Mouse (Mus musculus) right cerebral cortex, adult 18-20 months (tissue): Measurements from ENCODE around the gene 2010111I01Rik.

Experiments
- DNase-seq: peaks from one replicate; pipeline ENCODE4 v3.0.0; 2022; ENCODE audit warnings: mixed read lengths

The 2010111I01Rik gene

DNA sequence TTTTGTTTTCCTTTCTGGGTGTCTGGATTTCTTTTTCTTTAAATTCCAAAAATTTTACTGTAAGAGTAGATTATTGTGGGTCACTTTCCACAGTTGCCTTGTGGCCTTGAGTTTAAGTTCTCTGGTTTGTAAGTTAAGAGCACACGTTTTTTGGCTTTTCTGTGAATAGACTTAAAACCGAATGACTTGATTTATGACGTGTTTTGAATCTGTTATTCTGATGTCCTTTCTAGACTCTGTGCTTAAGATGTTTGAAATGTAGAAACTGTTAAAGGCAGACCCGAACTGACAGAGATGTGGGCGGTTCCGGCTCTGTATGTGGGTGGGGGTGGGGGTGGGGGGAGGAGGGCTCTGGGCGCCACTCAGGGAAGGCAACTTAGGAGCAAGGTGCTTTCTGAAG, 282.3 kb downstream of the 2010111I01Rik start:
- DNase-seq = no peak

DNA sequence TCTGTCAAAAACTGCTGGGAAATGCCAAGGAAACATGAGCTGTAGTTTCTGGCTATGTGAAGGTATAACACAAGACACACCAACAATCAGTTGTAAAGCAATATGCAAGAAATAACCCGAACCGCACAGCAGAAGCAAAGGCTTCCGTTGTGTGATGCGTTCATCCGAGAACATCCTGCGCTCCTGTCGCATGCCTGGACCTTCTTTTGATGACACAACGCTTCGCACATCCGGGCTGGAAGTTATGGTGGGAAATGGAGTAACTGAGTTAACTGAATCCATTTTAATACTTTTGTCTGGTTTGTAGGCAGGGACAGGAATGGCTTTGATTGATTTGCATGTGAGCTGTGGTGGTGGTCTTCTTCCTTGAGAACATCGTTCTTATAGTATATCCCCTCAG, 282.9 kb downstream of the 2010111I01Rik start:
- no peak for DNase-seq

DNA sequence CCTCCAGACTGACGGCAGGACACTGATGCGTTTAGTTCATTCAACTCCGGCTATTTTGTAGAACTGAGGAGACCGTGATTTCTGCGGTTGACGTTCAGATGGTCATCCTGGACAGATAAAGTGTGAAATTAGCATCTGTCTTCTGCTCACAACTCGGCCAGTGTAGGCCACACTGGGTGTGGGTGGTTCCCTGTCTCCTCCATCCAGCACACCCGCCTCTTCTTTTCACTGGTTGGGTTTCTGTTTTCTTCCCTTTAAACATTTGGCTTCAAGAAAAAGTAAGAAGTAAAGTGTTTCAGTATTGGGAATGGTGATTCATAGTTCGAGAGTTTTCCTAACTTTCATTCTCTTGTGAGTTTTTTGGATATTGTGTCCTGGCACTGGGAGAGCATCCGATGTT, 283.6 kb downstream of the 2010111I01Rik start:
- DNase-seq = peak; percentile 72

DNA sequence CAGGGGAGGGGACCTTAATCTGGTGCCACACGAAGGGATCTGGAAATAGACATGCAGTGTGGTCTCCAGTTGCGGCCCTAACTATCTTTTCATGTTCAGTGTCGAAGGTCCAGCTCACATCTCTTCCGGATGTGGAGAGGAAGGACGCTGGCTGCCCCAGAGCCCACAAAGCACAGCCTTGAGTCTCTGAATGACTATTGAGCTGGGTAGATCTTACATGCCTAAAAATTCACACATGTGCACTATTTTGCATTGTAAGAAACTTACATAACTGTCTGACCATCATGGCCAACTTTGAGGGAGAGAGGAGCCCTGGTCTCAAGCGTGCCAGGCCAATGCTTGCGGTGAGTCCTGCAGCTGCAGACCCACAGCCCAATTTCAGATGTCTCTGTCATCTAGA, 284.5 kb downstream of the 2010111I01Rik start:
- DNase-seq = no peak

DNA sequence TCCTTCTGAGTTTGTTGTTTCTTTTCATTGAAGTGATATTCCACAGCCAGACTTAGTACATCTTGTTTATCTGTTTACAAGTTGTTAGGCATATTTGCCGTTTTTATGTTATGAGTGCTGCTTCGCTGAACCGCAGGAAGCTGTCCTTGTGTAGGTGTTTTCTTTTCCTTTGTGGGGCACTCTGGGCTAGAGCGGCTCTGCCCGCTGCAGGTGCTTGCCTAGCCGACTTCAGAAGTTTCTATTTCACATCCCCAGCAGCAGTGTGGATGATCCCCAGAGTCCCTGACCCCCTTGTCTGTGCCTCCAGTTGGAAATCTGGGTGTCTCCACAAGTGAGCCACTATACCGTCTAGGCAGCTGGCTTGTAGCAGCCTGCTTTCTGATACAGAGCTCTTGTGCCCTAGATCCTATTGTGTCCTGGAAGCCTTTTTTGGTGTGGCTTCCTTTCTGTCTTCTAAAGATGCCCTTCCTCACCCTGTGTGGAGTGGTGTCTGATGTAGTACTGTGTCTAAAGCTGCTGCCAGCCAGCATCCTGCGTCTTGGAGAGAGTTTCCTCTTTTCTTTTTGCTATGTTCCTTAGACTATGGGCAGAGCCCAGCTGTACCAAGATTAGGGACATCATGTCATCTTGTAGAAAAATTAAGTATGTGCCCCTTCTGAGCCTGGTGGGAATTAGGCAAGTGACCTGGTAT, 285.2 kb downstream of the 2010111I01Rik start:
- DNase-seq = no peak

DNA sequence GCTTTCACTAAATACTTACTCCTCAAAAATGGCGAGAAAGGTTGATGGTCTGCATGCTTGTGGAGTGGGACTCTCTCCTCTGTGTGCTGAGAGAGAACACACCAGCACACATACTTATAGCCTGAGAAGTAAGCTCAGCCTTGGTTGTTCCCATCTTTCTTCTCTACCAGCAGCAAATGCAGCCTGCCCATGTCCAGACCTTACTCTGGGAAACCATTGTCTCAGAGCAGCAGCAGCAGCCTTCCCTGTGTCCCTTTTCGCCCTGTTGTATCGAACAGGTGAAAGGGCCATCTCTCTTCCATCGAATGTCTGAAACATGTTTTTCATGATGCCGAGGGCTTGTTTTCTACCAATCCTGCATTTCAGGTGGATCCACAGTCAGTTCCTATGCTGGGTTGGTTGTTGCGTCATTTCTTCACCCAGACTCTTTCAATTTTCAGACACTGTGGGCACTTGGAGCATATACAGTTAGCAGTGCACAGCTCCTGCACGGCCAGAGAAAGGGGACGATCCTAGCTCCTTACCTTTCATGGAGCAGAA, 285.8 kb downstream of the 2010111I01Rik start:
- DNase-seq = no peak

DNA sequence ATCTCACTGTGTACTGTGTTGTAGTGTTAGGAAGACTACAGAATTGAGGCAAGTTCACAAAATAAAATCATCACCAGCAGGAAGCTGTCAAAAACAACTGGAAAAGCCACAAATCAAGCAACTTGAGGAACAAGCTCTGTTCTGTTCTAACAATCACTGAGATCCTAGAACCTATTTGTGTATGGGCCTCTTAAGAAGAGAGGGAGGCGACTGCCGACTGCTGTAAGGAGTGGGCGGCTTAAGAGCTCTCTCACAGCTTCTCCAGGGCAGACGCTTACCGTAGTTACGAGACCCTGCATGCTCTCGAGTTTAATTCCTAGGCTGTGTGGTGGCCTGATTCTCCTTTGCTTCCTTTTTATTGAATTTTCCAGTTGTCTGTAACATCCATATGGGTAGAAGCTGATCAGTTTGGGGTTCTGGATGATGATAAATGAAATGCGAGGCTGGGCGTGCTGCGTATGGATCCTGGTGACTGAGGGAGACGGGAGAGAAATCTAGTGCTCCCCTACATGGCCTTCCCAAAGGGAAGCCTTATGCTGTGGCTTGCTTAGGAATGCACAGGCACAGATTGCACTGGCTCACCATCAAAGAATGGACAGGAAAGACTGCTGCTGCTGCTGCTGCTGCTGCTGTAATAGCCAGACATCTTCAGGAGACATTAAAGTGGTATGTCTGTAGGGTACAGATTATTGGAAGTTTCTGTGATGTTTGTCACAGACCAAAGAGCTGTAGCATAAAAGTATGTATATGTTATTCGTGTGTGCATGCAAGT, 286.6 kb downstream of the 2010111I01Rik start:
- DNase-seq = no peak

DNA sequence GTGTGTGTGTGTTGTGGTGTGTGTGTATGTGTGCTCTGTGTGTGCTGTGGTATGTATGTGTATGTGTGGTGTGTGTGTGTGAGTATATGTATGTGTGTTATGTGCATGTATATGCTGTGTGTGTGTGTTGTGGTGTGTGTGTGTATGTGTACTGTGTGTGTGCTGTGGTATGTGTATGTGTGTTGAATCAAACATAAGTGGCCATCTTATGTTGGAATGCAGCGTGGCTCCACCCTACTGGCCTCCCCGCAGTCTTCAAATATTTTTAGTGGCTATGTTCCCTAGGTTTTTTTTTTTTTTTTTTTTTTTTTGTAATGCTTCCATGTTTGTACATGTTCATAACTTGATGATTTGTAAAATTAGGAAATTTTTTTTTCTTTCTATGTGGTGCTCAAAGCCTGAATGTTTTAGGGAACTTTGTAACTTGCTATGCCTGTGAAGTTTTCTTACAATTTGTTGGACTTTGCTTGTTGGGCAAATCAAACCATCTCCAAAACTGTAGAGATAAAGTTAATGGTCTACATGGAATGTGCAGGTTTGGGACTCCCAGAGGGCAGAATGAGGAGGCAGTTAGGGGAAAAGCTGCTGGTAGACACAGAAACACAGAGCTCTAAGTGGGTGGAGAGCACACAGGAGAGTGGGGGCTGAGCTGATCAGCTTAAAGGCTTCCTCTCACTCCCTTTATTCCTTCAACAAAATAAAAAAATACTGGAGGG, 287.8 kb downstream of the 2010111I01Rik start:
- DNase-seq = no peak

DNA sequence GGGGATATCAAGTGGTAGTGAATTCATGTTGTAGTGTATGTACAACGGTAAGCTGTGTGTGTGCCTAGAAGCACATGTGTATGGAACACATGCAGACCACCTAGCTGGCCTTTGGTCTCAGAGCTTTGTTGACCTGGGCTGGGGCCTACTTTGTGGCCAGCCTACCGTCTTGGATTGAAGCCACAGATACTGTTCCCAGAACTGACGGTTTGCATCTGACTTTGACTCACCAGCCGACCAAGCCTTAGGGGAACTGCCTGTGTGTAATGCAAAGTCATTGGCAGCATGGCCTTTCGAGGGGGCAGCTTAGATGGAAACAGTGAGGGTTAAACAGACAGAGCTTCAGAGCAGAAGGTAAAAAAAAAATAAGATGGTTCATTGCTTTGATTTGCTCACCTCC, 288.5 kb downstream of the 2010111I01Rik start:
- no peak for DNase-seq

DNA sequence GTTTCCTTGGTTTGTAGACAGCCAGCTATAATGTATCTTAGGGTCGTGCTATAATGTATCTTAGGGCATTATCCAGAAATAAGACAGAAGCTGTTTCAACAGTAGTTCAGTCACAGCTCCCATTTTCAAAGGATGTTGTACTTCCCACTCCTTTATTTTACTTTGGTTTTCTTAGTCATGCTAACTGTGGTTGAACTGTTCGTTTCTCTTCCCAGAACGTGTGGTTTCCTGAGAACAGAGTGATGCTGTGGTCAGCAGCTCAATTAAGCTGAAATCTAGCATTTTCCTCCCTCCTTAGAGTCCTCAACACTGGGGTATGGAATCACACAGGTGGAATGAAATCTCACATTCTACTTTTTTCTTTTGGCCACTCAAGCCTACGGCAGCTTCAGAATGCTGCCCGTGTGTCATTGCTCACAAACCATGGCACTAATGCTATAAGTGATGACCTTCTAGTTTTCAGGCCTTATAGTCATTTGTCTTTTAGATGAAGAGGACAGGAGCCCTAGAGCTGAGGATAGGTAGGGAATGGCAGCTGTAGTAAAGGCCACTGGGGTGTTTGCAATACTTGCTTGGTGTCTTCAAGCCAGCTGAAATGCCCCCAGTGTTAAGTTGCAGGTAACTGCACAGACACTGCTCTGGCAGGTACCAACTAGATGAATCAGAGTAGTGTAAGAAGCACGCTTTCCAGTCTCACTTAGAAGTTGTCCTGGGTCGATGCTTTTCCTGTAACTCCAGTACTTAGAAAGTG, 289.4 kb downstream of the 2010111I01Rik start:
- DNase-seq = no peak

DNA sequence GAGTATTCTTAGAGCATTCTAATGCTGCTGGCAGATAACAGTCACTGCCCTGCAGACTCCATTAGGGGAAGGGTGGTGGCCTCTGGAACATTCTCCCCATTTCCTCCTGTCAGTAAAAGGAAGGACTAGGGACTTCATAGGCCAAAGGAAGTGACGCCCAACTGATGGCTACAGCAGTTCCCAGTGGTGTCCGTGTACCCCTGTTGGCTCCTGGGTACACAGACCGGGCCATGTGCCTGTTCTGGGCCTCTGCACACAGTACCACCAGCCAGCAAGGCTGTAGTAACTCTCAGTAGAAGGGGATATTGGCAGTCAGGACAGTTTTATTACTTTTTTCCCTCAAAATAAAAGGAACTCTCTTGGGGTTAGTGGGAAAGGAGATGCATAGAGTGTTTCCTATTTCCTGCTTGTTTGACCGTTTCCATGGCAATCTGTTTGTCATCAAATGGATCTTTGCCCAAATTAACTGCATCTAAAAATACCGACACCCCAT, 290.9 kb downstream of the 2010111I01Rik start:
- no peak for DNase-seq

DNA sequence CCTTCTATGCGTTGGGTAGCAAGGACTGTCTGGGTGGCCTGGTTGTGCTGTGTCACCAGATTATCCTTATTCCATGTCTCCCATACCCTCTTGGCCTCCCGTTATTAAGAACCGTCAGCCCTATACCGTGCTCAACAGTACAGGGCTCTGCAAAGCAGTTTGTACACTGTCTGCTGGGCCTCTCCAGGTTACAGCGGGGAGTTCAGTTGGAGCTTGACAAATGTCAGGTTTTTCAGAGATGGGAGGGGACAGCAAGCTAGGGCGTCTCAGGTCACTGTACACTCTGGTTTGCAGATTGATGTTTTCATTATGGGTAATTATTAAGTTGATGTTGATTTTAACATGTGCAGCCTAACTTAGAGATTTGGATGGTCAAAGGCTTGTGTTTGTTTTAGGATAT, 291.5 kb downstream of the 2010111I01Rik start:
- DNase-seq = no peak

DNA sequence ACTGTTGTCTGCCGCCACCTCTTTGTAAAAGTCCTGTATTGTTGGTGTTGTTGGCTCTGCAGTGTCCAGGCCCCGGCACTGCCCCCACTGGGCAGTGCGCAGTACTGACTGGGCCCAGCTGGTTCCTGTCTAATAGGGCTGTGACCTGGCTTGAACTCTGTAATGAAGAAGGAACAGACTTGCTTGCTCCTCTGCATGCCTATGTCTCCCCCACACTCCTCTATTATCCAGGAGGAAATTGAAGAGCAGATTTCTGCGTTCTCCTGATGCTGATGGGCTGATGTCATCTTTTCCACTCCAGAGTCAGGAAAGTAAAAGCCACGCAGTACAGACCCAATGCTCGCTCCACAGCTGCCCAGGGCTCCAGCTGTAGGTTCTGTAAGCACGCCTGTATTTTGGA, 292.1 kb downstream of the 2010111I01Rik start:
- no peak for DNase-seq

DNA sequence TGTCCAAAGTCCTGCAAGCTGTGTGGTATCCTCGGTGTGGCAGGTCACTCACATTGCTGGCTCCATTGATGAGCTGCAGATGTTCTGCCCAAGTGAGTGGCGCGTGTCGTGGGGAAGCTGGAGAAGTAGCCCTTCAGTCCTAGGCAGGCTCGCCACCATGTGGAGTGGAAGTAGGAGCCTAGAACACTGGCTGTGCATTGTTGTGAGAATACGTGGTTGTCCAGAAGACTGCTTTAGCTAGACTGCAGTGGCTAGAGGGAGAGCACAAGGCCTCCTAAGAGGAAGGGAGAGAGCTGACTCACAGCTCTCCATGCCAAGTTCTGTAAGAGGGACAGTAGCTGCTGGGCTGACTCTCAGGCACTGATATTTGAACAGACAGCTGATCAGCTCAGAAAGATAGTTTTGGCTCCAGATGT, 293.5 kb downstream of the 2010111I01Rik start:
- DNase-seq = no peak

DNA sequence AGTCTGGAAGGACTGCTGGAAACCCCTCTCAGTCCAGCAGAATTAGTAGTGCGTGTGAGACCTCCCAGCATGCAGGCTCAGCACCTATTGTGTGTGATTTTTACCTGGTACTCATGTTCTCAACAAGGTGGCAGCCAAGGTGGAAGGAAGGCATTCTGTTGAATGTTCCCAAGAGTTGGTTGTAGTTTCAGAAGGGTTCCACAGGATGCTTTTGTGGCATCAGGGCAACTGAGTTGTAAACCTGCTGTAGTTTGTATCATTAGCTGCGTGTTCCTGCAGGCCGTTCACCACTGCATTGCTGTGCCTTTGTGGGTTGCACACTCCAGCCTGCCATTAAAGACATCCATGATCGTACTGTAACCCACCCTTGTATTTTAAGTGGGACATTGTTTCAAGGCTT, 294.0 kb downstream of the 2010111I01Rik start:
- DNase-seq = no peak

DNA sequence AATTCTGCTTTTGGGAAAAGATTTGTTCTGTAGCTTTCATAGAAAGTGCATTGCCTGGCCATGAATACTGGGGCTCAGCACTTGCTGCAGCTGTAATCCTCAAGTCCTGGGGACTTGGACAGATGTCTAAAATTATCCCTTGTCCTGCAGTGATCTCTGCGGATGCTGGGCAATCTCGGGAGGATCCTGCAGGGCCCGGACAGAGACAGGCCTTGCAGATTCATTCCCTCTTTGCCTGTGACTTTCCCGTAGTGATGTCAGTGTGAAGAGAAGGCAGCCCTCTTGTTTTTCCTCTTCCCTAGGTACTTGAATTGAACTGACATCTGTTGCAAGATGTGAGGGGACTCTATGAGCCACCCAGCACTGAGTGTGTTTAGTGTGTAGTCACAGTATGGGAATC, 295.4 kb downstream of the 2010111I01Rik start:
- DNase-seq = no peak

DNA sequence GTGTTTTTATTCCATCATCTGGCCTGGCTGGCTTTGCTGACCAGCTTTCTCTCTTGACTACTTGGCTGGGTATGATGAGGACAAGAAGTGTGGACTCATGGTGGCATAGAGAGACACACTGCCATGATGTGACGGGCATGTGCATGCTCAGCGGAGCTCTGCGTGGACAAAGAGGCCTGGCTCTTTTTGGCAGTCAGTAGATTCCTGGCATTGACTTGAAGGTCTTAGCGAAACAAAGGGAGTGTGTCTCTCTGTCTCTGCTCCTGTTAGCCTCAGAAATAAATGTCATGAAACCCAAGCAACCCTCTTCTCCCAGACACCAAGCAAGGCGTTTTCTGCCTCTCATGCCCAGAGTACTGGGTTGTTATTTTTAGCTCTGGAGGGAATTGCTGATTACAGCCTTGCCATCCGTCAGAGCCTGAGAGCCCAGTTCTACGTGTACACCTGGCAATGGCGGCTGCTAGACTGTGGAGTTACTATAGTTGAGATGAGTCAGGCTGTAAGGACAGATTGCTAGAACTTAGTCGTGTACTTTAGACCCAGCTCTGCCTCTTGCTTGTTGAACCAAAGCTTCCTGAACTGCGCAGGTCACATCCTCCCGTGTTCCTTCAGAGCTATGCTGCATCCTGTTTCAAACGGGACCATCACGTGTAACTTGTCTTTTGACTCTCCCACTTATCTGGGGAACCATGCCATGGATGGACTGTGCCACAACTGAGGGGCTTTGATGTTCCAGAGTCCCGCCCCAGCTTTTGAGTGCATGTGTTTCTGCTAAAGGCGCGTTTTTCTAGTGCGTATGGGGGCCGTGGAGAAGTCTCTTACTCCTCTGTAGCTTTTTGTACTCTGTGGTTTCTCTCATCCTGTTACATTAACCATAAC, 296.3 kb downstream of the 2010111I01Rik start:
- DNase-seq = no peak

DNA sequence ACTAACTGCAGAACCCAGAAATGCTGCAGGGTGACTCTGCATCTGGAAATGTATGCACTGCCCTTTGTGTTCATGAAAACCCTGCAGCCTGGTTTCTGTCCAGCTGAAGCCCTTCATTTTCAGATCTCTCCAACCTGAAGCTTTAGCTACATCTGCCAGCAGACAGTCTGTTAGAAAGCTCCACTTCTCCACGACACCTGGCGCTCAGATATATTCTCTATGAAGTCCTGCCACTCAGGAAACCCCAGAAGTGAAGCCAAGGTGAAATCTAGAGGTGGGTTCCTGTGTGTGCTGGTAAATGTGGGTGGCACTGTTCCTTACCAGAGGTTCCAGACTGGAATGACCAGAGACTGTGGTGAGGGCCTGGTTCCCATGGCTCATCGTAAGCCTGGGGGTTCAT, 297.0 kb downstream of the 2010111I01Rik start:
- DNase-seq = no peak

DNA sequence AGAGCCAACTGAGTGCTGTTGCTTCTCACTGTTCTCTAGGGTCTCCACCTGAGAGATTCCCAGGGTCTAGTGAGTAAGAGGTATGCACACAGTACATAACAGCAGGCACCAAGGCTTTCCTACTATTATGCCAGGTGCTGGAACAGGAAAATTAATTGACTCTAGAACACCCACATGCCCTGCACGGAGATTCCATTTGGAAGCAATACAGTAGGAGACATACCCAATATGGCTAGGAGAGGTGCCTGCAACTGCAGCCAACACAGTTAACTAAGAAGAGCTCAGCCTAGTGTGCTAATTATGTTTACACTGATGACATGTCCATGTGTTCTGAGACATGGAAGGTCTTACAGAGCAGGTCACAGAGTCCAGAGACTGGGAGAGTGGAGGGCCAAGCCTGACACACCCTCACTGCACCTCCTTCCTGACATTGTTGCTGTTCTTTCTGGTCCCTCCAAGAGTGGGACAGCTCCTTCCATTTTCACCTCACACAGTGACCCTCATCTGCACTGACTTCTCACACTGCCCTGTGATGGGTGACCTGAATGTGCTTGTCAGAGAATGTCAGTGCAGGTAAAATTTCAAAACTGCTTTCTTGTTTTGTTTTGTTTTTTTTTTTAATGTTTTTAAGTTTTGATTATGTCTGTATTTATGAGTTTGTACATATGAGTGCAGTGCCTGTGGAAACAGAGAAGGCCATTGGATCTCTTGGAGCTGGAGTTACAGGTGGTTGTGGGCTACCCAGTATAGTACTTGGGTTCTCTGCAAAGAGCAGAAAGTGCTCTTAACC, 297.7 kb downstream of the 2010111I01Rik start:
- DNase-seq = no peak

DNA sequence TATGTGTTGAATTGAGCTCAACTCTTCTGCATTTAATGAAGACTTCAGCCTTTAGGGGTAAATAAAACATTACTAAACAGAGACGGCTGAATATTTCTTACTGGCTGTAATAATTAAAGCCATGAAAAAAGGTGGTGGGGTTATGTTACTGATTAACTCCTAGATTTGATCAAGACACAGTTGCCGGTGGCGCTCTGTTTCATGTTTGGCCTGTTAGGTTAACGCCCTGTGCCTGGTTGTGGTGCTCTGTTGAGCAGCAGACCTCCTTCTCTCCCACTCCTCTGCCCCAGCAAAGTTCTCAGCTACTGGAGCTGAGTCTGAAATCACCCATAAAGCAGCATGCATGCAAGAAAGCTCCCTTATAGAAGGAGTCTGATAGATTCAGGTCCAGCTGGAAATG, 303.7 kb downstream of the 2010111I01Rik start:
- no peak for DNase-seq

DNA sequence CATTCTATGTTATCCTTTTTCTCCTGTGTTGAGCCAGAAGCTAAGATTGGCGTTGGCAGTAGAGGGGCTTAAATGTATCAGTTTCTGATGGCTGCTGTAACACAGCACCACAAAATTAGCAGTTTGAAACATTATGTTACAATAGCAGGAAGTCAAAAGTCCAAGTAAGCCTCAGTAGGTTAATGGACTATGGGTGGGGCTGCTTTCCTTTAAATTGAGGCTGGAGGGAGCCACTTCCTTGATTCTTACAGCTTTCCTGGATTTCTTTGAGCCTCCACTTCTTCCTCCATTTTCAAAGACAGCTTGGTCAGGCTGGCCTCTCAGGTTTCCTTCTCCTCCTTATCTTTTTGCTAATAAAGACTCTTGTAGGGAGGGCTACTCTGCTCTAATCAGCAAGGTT, 304.1 kb downstream of the 2010111I01Rik start:
- no peak for DNase-seq
